Mouse (Mus musculus) left cerebral cortex, adult 2 months (tissue): ENCODE results near the gene Nqo2. TPM values are rescaled to one million over a fixed set of nuclear protein-coding genes. Genes with fewer than 3 reads are reported as not detected.

Source experiments
- DNase-seq, 2 experiments: peaks; one replicate each; pipeline ENCODE4 v3.0.0; 2021 to 2022; ENCODE audit warnings: low spot score in 2 of 2, mixed read lengths in 1 of 2; ENCODE audit errors: extremely low spot score in 1 of 2
- H3K27ac ChIP-seq: fragments of 200-600 bp; 2 replicates; pipeline ENCODE4 v1.8.1; 2022
- H3K4me3 ChIP-seq: fragments of 200-600 bp; 2 replicates; pipeline ENCODE4 v1.8.1; 2022
- CTCF ChIP-seq: fragments of 200-600 bp; IDR thresholded peaks from 2 replicates; pipeline ENCODE4 v1.8.1; 2022; ENCODE audit warnings: antibody characterized with exemption, mild to moderate bottlenecking, moderate library complexity
- intact Hi-C: fragments of 180-260 bp; cut with DNase I; formaldehyde crosslinking; loops from one replicate; pipeline ENCODE4 v1.15.1; 2025
- total RNA-seq, 2 experiments: library from RNA; stranded (reverse); gene quantifications; 2 replicates each; pipeline ENCODE4 v1.2.3; 2021

The Nqo2 gene
- total RNA-seq, 2 experiments from 2014 or later: 5.0 to 7.6 TPM

GRCm38 (mm10) chr13:34002058-34003006 lies 37.8 kb downstream of the Nqo2 start, which contains the start of the genes Ripk1 and Serpinb6a:
Gene Ripk1 (plus strand): TSS chr13:34002363.
Gene Serpinb6a (minus strand): TSS chr13:34002794.
- intact Hi-C loops: no loop called here
- peak within 1 kb of the TSS; percentile 93 for H3K27ac ChIP-seq
- TF ChIP-seq CTCF: peak; percentile 34
- DNase-seq: peak; percentile 87 to 89
- H3K4me3 ChIP-seq: peak within 1 kb of the TSS; percentile 89

- H3K27ac ChIP-seq: peak overlapping the region; percentile 53; the same call in 1 of the 2 replicates
- DNase-seq: no peak
Observed at GRCm38 (mm10) chr13:34003058-34003457, 38.6 kb downstream of the Nqo2 start.

GRCm38 (mm10) chr13:34007234-34007633 lies 42.7 kb downstream of the Nqo2 start:
- no peak overlapping the region for H3K4me3 ChIP-seq
- intact Hi-C loops: no loop called here
- no peak for DNase-seq
- TF ChIP-seq CTCF: no peak
- no peak overlapping the region for H3K27ac ChIP-seq

More at GRCm38 (mm10) chr13:34003058-34003457, 38.6 kb downstream of the Nqo2 start:
- H3K4me3 ChIP-seq: peak overlapping the region; percentile 89
- no peak; the same call in 1 of the 2 replicates for TF ChIP-seq CTCF
- intact Hi-C loops: no loop called here

GRCm38 (mm10) chr13:34016927-34017569 lies 52.6 kb downstream of the Nqo2 start:
- Histone ChIP-seq H3K27ac (no peak overlapping the region), H3K4me3 (no peak overlapping the region)
- intact Hi-C loops: no loop called here
- no peak for DNase-seq
- TF ChIP-seq CTCF: no peak

GRCm38 (mm10) chr13:34018521-34018920 lies 54.0 kb downstream of the Nqo2 start:
- Histone ChIP-seq H3K4me3 (no peak overlapping the region), H3K27ac (no peak overlapping the region)
- no peak for TF ChIP-seq CTCF
- intact Hi-C loops: no loop called here
- DNase-seq: no peak

GRCm38 (mm10) chr13:34021998-34022397 lies 57.5 kb downstream of the Nqo2 start:
- DNase-seq: no peak
- intact Hi-C loops: no loop called here
- Histone ChIP-seq H3K4me3 (no peak overlapping the region), H3K27ac (no peak overlapping the region)
- no peak for TF ChIP-seq CTCF

- no peak for TF ChIP-seq CTCF
- H3K27ac ChIP-seq: no peak overlapping the region
- intact Hi-C loops: loop anchor here (10.0 kb wide), 1 partner anchor 843 kb away; the partner anchor contains the start of gene Prpf4b
- DNase-seq: no peak
- no peak overlapping the region for H3K4me3 ChIP-seq
Observed at GRCm38 (mm10) chr13:34032041-34032440, 67.6 kb downstream of the Nqo2 start.

GRCm38 (mm10) chr13:34035424-34035823 lies 70.9 kb downstream of the Nqo2 start:
- DNase-seq: no peak
- no peak for TF ChIP-seq CTCF
- Histone ChIP-seq H3K4me3 (no peak overlapping the region), H3K27ac (no peak overlapping the region)
- intact Hi-C loops: loop anchor here (10.0 kb wide), 1 partner anchor 839 kb away; the partner anchor contains the start of gene Prpf4b

- no peak for DNase-seq
- intact Hi-C loops: loop anchor here (10.0 kb wide), 1 partner anchor 838 kb away; the partner anchor contains the start of gene Prpf4b
- peak overlapping the region; percentile 91 for H3K27ac ChIP-seq
- no peak for TF ChIP-seq CTCF
- no peak overlapping the region for H3K4me3 ChIP-seq
Observed at GRCm38 (mm10) chr13:34036726-34037125, 72.2 kb downstream of the Nqo2 start.

- peak within 1 kb of the TSS; percentile 91 for H3K27ac ChIP-seq
- TF ChIP-seq CTCF: no peak
- intact Hi-C loops: loop anchor here (10.0 kb wide), 1 partner anchor 837 kb away; the partner anchor contains the start of gene Prpf4b
- DNase-seq: peak; percentile 90 to 92
- peak within 1 kb of the TSS; percentile 81 for H3K4me3 ChIP-seq
Observed at GRCm38 (mm10) chr13:34037172-34038055, 72.9 kb downstream of the Nqo2 start, which contains the start of gene Bphl. Gene Bphl (plus strand): TSS chr13:34037597.

GRCm38 (mm10) chr13:34038056-34038432 lies 73.6 kb downstream of the Nqo2 start:
- Histone ChIP-seq H3K27ac (peak overlapping the region; percentile 91), H3K4me3 (peak overlapping the region; percentile 81)
- intact Hi-C loops: loop anchor here (10.0 kb wide), 1 partner anchor 837 kb away; the partner anchor contains the start of gene Prpf4b
- no peak for DNase-seq
- no peak for TF ChIP-seq CTCF

Other genes with a start within 250 kb of the Nqo2 start
- gene Serpinb6e, start 121.3 kb upstream of the Nqo2 start, total RNA-seq: not detected
- under 1 TPM; 0.37 to 0.70 TPM for gene Serpinb6c, start 59.0 kb upstream of the Nqo2 start, total RNA-seq
- gene Ripk1, start 37.7 kb downstream of the Nqo2 start, total RNA-seq: 1 to 10 TPM; 5.8 to 6.9 TPM
- gene Serpinb6a, start 38.1 kb downstream of the Nqo2 start, total RNA-seq: 10 to 100 TPM; 31.9 to 37.3 TPM
- 10 to 100 TPM; 41.8 to 45.8 TPM for gene Bphl, start 72.9 kb downstream of the Nqo2 start, total RNA-seq
- 100 to 1,000 TPM; 768 to 774 TPM for gene Tubb2a, start 113.3 kb downstream of the Nqo2 start, total RNA-seq
- 100 to 1,000 TPM; 153 to 177 TPM for gene Tubb2b, start 165.8 kb downstream of the Nqo2 start, total RNA-seq
- gene Psmg4, start 198.3 kb downstream of the Nqo2 start, total RNA-seq: 10 to 100 TPM; 19.4 to 20.6 TPM